Mouse (Mus musculus): ENCODE measurements at regions not wholly inside any gene's neighbourhood (a gene's known extent, or its start where the extent isn't known, plus 50 kb on each side); places are given as distances from the start of the nearest gene placed in this dataset.

- no peak for TF ChIP-seq CTCF (IDR thresholded peaks at IDR 0.05; ENCODE audit: borderline replicate concordance, control insufficient read depth, extremely low read depth, insufficient read depth, low read length, poor library complexity)
- no peak for TF ChIP-seq POLR2A (IDR thresholded peaks at IDR 0.05; ENCODE audit: control insufficient read depth, extremely low read depth, insufficient read depth, low read length, poor library complexity)
These were observed 68.5 kb upstream of the Fer start for GRCm38 (mm10) chr17:63794352-63794751.
